Comparison of ENCODE assay signal across 8 mouse cellular contexts in genomic region chr4:33292409-33293370, GRCm38 (mm10). TPM values are rescaled to one million over a fixed set of nuclear protein-coding genes. Genes with fewer than 3 reads are reported as not detected.
A peak's percentile ranks its signal among the peaks of the same experiment; 100 is the strongest.
DNase-seq lines count a peak whose midpoint lies in the region; ATAC-seq lines count a peak whose summit lies in the region.

No protein-coding gene starts in this region.

- no peaks in the 10 kb centered on the region for H3K9me3 ChIP-seq in intestine, embryonic 16.5 days (ENCODE audit: control insufficient read depth, low read length)
- no peaks in the 10 kb centered on the region for H3K9me3 ChIP-seq in limb, embryonic 12.5 days

- no peak overlapping the region for H3K4me3 ChIP-seq in intestine, embryonic 16.5 days (ENCODE audit: low read length)
- H3K4me3 ChIP-seq in limb, embryonic 12.5 days (replicated peaks): no peak overlapping the region

- H3K27me3 ChIP-seq in intestine, embryonic 16.5 days (replicated peaks; ENCODE audit: control insufficient read depth, insufficient read depth, low read length): no peaks in the 10 kb centered on the region
- H3K27me3 ChIP-seq in limb, embryonic 12.5 days: no peaks in the 10 kb centered on the region

- H3K36me3 ChIP-seq in intestine, embryonic 16.5 days (ENCODE audit: control insufficient read depth, insufficient read depth, low read length): no peaks in the 10 kb centered on the region
- H3K36me3 ChIP-seq in limb, embryonic 12.5 days: no peaks in the 10 kb centered on the region

- no peak overlapping the region for H3K27ac ChIP-seq in intestine, embryonic 16.5 days (ENCODE audit: low read length)
- no peak overlapping the region for H3K27ac ChIP-seq in limb, embryonic 12.5 days

- no peaks in the 10 kb centered on the region for H3K4me1 ChIP-seq in intestine, embryonic 16.5 days (ENCODE audit: control insufficient read depth, insufficient read depth, low read length)
- peaks cover 7% of the 10 kb centered on the region; the same call in 1 of the 2 replicates for H3K4me1 ChIP-seq in limb, embryonic 12.5 days (replicated peaks)

- no peak overlapping the region for H3K4me2 ChIP-seq in intestine, embryonic 16.5 days (ENCODE audit: low read depth, low read length)
- peak overlapping the region; percentile 30; the same call in 1 of the 2 replicates for H3K4me2 ChIP-seq in limb, embryonic 12.5 days

- H3K9ac ChIP-seq in intestine, embryonic 16.5 days (ENCODE audit: low read depth, low read length): no peak overlapping the region
- no peak overlapping the region for H3K9ac ChIP-seq in limb, embryonic 12.5 days (replicated peaks)

- no peak for ATAC-seq in CD4-positive, CD25-positive, alpha-beta regulatory T cell, adult 4 months
- 0 out of 2 replicates have a peak, but pooled peaks have one; percentile 44 for ATAC-seq in intestine, embryonic 16.5 days
- no peak for ATAC-seq in limb, embryonic 12.5 days (ENCODE audit: insufficient number of reproducible peaks, insufficient read depth, low FRiP score, low TSS enrichment, low read depth)
- ATAC-seq in monocyte, adult 5-6 weeks (replicated peaks; ENCODE audit: insufficient number of reproducible peaks, low FRiP score, low TSS enrichment, poor library complexity, severe bottlenecking): peak; percentile 67

- DNase-seq in CD4-positive, CD25-positive, alpha-beta regulatory T cell, adult 2 months (ENCODE audit: low read depth, low spot score): peak; percentile 88
- DNase-seq in cerebellum, postnatal 14 days: peak; percentile 84 to 92
- DNase-seq in gastrocnemius, postnatal 10 days: peak; percentile 87
- peak; percentile 48 to 78 for DNase-seq in spleen, postnatal 14 days (ENCODE audit: low spot score in 2 of 2)

- 23% methylated on average over 16 of the region's 16 CpGs for WGBS in intestine, embryonic 16.5 days
- 21% methylated on average over 16 of the region's 16 CpGs for WGBS in limb, embryonic 12.5 days

RNA-seq across cellular contexts. Expression of gene Pnrc1, which starts 2.7 kb away (rescaled TPM):
- polyA plus RNA-seq in CD4-positive, CD25-positive, alpha-beta regulatory T cell, adult 4 months (2017; shearing (Covaris generic)): 100 to 1,000 TPM in 1 of 2 experiments, 10 to 100 TPM in 1; 64.6 to 103 TPM
- total RNA-seq in gastrocnemius, postnatal 10 days (2021): 100 to 1,000 TPM; 103 to 112 TPM
- 51.0 and 59.6 TPM in 2 replicates for polyA plus RNA-seq in intestine, embryonic 16.5 days (2015; fragmentation: Nextera tagmentation; extraction: Ambion mirVana)
- 127 and 128 TPM in 2 replicates for polyA plus RNA-seq in limb, embryonic 12.5 days (2016; fragmentation: Nextera tagmentation; extraction: Ambion mirVana)
- 228 to 431 TPM (median 282 TPM) in 3 replicates for total RNA-seq in monocyte, adult 5-6 weeks (2017)

RNA-seq across cellular contexts. Expression of gene Rngtt, which starts 17.4 kb away (rescaled TPM):
- 10 to 100 TPM; 62.4 to 63.0 TPM for polyA plus RNA-seq in CD4-positive, CD25-positive, alpha-beta regulatory T cell, adult 4 months (2017; shearing (Covaris generic))
- total RNA-seq in gastrocnemius, postnatal 10 days (2021): 10 to 100 TPM; 11.4 to 13.3 TPM
- 15.9 and 16.3 TPM in 2 replicates for polyA plus RNA-seq in intestine, embryonic 16.5 days (2015; fragmentation: Nextera tagmentation; extraction: Ambion mirVana)
- polyA plus RNA-seq in limb, embryonic 12.5 days (2016; fragmentation: Nextera tagmentation; extraction: Ambion mirVana): 33.1 and 38.6 TPM in 2 replicates
- 56.6 to 90.0 TPM (median 57.3 TPM) in 3 replicates for total RNA-seq in monocyte, adult 5-6 weeks (2017)

Comparison
In these comparisons a context has a peak if more than half of its experiments do, and no peak if none do; other contexts are left out.
1. ATAC-seq: peak in intestine, embryonic 16.5 days (single experiment) and monocyte, adult 5-6 weeks (single experiment); none in CD4-positive, CD25-positive, alpha-beta regulatory T cell, adult 4 months (single experiment) and limb, embryonic 12.5 days (single experiment).
2. Peak in every context shown above with its lines, with median percentiles within 50 percentile points of each other: DNase-seq.